Mouse (Mus musculus) neural tube, embryonic 14.5 days (tissue): ENCODE results near the gene Akr1c12. TPM values are rescaled to one million over a fixed set of nuclear protein-coding genes. Genes with fewer than 3 reads are reported as not detected.
"Not testable (repeated sequence)": the region's sequence is repeated elsewhere in the genome, so short reads cannot be mapped to it uniquely, and the experiment has no call there.

Experiments
- ATAC-seq: fragments of 200-750 bp; cut with Nextera tagmentation; 2 replicates; pipeline ENCODE4 v1.8.0; 2017; ENCODE audit warnings: low read depth, mild to moderate bottlenecking, moderate TSS enrichment, moderate library complexity
- H3K27ac ChIP-seq: fragments of 300-500 bp; sonication (generic); 2 replicates; pipeline ENCODE4 v1.5.1; 2014; ENCODE audit warnings: low read depth, mild to moderate bottlenecking, control low read depth, low read length, moderate library complexity, mixed read lengths
- H3K27me3 ChIP-seq: fragments of 300-500 bp; sonication (generic); 2 replicates; pipeline ENCODE4 v1.6.1; 2014; ENCODE audit warnings: low read length; ENCODE audit not compliant: control insufficient read depth, insufficient read depth
- H3K36me3 ChIP-seq: fragments of 300-500 bp; sonication (generic); 2 replicates; pipeline ENCODE4 v1.6.1; 2014; ENCODE audit warnings: low read length, mixed read lengths; ENCODE audit not compliant: control insufficient read depth, insufficient read depth
- H3K4me1 ChIP-seq: fragments of 300-500 bp; sonication (generic); 2 replicates; pipeline ENCODE4 v1.6.1; 2014; ENCODE audit warnings: low read length; ENCODE audit not compliant: control insufficient read depth, insufficient read depth
- H3K4me2 ChIP-seq: fragments of 300-500 bp; sonication (generic); 2 replicates; pipeline ENCODE4 v1.6.1; 2014; ENCODE audit warnings: mild to moderate bottlenecking, low read depth, low read length, control low read depth
- H3K4me3 ChIP-seq: fragments of 300-500 bp; sonication (generic); 2 replicates; pipeline ENCODE4 v1.5.1; 2014; ENCODE audit warnings: low read depth, low read length, control low read depth, mixed read lengths
- H3K9ac ChIP-seq: fragments of 300-500 bp; sonication (generic); replicated peaks from 2 replicates; pipeline ENCODE4 v1.6.1; 2014; ENCODE audit warnings: low read depth, mild to moderate bottlenecking, control low read depth, low read length, mixed read lengths
- H3K9me3 ChIP-seq: fragments of 300-500 bp; sonication (generic); 2 replicates; pipeline ENCODE4 v1.6.1; 2016; ENCODE audit warnings: low read length; ENCODE audit not compliant: control insufficient read depth
- WGBS: fragments of 180-500 bp; shearing (Covaris S2); extraction: QIAGEN DNeasy Blood & Tissue Kit; methylation state at CpG from one replicate; pipeline ENCODE4 v1.1.7; 2014; 5-methylcytosine and 5-hydroxymethylcytosine counted together
- polyA plus RNA-seq: library from polyadenylated mRNA; unstranded; fragments of >200 nt; fragmentation: Nextera tagmentation; extraction: Ambion mirVana; gene quantifications from 2 replicates; pipeline ENCODE4 v1.2.1, GENCODE M21; 2014

The Akr1c12 gene
- polyA plus RNA-seq, 1 experiment from 2014 or later, result 0.17 TPM

- Histone ChIP-seq H3K9me3 (no peaks in the 10 kb centered on the region), H3K9ac (no peak overlapping the region), H3K36me3 (no peaks in the 10 kb centered on the region), H3K27me3 (no peaks in the 10 kb centered on the region), H3K4me1 (no peaks in the 10 kb centered on the region), H3K27ac (no peak overlapping the region), H3K4me2 (no peak overlapping the region), H3K4me3 (no peak overlapping the region)
- no peak for ATAC-seq
- 95% methylated on average over 2 of the region's 2 CpGs for WGBS
Measured at GRCm38 (mm10) chr13:4265047-4265446, 14.2 kb downstream of the Akr1c12 start.

GRCm38 (mm10) chr13:4264612-4265011 is 14.6 kb downstream of the Akr1c12 start:
- 85% methylated on average over 3 of the region's 3 CpGs for WGBS

DNA sequence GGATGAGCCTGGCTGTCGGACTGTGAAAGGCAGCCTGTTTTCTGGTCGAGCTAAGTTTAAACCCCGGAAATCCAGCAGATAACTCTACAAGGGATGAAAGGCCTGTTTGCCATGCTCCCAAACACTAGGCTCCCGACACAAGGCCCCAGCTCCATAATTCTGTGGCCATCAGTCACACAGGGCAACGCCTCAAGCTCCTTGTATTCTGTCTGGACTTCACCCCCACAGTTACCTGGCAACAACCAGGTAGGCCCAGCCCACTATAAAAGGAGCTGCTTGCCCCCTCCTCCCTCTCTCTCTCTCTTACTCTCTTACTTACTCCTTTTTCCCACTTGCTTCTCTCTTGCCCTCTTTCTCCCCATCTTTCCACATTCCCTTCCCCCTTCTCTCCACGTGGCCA is 21.9 kb downstream of the Akr1c12 start:
- no peaks in the 10 kb centered on the region for H3K4me1 ChIP-seq
- H3K9me3 ChIP-seq, result no peaks in the 10 kb centered on the region
- 83% methylated on average over 6 of the region's 6 CpGs for WGBS
- H3K9ac ChIP-seq, result no peak overlapping the region
- H3K27ac ChIP-seq, result no peak overlapping the region
- no peak for ATAC-seq
- no peak overlapping the region for H3K4me2 ChIP-seq
- H3K27me3 ChIP-seq, result no peaks in the 10 kb centered on the region
- no peaks in the 10 kb centered on the region for H3K36me3 ChIP-seq
- H3K4me3 ChIP-seq, result no peak overlapping the region

More at GRCm38 (mm10) chr13:4264612-4265011, 14.6 kb downstream of the Akr1c12 start:
- H3K27me3 ChIP-seq, result no peaks in the 10 kb centered on the region
- no peaks in the 10 kb centered on the region for H3K36me3 ChIP-seq
- no peak for ATAC-seq
- H3K9ac ChIP-seq, result no peak overlapping the region
- H3K27ac ChIP-seq, result no peak overlapping the region
- H3K9me3 ChIP-seq, result no peaks in the 10 kb centered on the region
- no peaks in the 10 kb centered on the region for H3K4me1 ChIP-seq
- no peak overlapping the region for H3K4me2 ChIP-seq
- no peak overlapping the region for H3K4me3 ChIP-seq

- not testable (repeated sequence) for H3K27me3 ChIP-seq, H3K4me1 ChIP-seq, H3K9me3 ChIP-seq, H3K9ac ChIP-seq, H3K27ac ChIP-seq, ATAC-seq, H3K4me2 ChIP-seq, H3K36me3 ChIP-seq, H3K4me3 ChIP-seq
Measured at GRCm38 (mm10) chr13:4256894-4257293, 22.3 kb downstream of the Akr1c12 start.

GRCm38 (mm10) chr13:4249347-4249746 is 29.9 kb downstream of the Akr1c12 start:
- ATAC-seq, result no peak
- 64% methylated on average over 3 of the region's 3 CpGs for WGBS

DNA sequence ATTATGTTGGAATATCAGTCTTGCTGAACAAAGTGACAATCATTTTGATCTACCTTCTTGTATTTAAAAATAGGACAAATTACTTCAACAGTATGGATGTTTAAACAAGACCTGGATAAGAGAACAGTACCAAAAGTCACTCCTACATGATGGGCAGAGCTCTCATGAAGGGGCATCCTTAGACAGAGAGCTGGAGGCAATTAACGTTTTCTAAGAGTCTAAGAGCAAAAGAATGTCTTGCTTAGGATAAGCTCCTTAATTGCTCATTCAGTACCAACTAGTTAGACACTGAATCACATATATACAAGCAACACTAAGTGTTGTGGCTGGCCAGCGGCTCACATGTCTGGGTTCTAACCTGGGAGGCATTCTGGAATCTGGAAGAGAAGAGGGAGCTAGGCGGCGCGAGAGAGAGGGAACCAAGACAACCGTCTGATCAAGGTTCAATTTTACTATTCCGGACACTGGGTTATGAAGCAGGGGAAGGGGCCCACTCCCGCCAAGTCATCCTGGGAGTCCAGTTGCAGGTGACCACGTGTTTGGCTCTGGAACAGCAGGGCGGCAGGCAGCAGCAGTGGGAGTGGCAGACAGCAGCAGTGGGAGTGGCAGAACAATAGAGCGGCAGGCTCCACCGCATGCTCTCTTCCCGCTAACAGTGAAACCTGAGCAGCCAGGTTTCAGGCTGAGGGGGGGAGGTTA is 34.2 kb downstream of the Akr1c12 start:
- no peaks in the 10 kb centered on the region for H3K4me1 ChIP-seq
- H3K27ac ChIP-seq, result no peak overlapping the region
- peak; percentile 98 for ATAC-seq
- H3K36me3 ChIP-seq, result no peaks in the 10 kb centered on the region
- 2% methylated on average over 13 of the region's 13 CpGs for WGBS
- no peaks in the 10 kb centered on the region for H3K27me3 ChIP-seq
- H3K4me2 ChIP-seq, result peak overlapping the region; percentile 58
- H3K9ac ChIP-seq, result peak overlapping the region; percentile 58
- H3K9me3 ChIP-seq, result no peaks in the 10 kb centered on the region
- H3K4me3 ChIP-seq, result peak overlapping the region; percentile 32

More at GRCm38 (mm10) chr13:4249347-4249746, 29.9 kb downstream of the Akr1c12 start:
- H3K27me3 ChIP-seq, result no peaks in the 10 kb centered on the region
- no peak overlapping the region for H3K4me2 ChIP-seq
- H3K27ac ChIP-seq, result no peak overlapping the region
- no peak overlapping the region for H3K9ac ChIP-seq
- H3K4me3 ChIP-seq, result no peak overlapping the region
- no peaks in the 10 kb centered on the region for H3K4me1 ChIP-seq
- H3K9me3 ChIP-seq, result no peaks in the 10 kb centered on the region
- H3K36me3 ChIP-seq, result no peaks in the 10 kb centered on the region

DNA sequence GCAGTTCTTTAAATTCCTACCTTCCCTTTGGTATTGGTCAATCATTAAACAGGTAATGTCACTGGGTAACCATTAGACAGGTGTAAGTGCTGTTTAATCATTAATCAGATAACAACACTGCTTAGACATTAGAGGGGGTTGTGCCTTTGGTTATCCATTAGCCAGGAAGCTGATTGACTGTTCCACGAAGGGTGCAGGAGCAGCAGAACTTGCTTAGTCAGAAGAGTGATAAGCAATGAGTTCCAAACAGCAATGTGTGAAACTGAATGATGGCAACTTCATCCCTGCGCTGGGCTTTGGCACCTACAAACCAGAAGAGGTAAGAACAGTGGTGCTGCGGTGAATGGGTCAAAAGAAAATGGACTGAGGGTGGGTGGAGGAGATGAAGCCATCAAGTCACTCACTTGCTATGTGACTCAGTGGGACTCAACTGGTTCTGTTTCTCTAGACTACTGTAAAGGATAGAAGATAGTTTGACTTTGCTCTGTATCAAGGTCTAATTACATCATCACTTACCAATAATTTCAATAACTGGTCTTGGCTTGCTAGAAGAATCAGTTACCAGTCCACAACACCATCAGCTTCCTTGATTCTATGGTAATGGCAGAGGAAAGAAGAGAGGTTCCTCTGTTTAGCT is 45.6 kb downstream of the Akr1c12 start:
- no peak for ATAC-seq
- 70% methylated on average over 3 of the region's 3 CpGs for WGBS

DNA sequence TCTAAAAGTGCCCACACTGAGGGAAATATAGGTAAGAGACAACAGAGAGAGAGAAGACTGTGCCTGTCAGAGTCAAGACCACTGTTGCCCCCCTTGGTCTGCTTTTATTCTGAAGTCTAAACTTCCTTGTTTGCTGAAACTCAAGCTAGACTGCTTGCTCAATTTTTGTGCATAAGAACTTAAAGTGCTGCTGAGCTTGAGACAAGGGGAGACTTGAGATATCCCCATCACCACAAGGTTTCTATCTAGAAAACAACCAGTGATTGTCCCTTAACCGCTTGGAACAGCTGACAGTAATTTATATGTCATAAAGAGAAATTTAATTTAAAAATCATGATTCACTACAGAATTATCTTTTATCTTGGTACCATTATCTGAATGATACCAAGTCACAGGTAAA is 46.1 kb downstream of the Akr1c12 start:
- H3K9me3 ChIP-seq, result no peaks in the 10 kb centered on the region
- no peaks in the 10 kb centered on the region for H3K4me1 ChIP-seq
- H3K27me3 ChIP-seq, result no peaks in the 10 kb centered on the region
- no peak overlapping the region for H3K9ac ChIP-seq
- H3K4me2 ChIP-seq, result no peak overlapping the region
- ATAC-seq, result no peak
- H3K27ac ChIP-seq, result no peak overlapping the region
- 76% methylated on average over 1 of the region's 1 CpGs for WGBS
- no peak overlapping the region for H3K4me3 ChIP-seq
- H3K36me3 ChIP-seq, result no peaks in the 10 kb centered on the region

More for the DNA sequence above, 45.6 kb downstream of the Akr1c12 start:
- Histone ChIP-seq H3K9ac (no peak overlapping the region), H3K4me2 (no peak overlapping the region), H3K9me3 (no peaks in the 10 kb centered on the region), H3K27me3 (no peaks in the 10 kb centered on the region), H3K27ac (no peak overlapping the region), H3K4me1 (no peaks in the 10 kb centered on the region), H3K36me3 (no peaks in the 10 kb centered on the region), H3K4me3 (no peak overlapping the region)

DNA sequence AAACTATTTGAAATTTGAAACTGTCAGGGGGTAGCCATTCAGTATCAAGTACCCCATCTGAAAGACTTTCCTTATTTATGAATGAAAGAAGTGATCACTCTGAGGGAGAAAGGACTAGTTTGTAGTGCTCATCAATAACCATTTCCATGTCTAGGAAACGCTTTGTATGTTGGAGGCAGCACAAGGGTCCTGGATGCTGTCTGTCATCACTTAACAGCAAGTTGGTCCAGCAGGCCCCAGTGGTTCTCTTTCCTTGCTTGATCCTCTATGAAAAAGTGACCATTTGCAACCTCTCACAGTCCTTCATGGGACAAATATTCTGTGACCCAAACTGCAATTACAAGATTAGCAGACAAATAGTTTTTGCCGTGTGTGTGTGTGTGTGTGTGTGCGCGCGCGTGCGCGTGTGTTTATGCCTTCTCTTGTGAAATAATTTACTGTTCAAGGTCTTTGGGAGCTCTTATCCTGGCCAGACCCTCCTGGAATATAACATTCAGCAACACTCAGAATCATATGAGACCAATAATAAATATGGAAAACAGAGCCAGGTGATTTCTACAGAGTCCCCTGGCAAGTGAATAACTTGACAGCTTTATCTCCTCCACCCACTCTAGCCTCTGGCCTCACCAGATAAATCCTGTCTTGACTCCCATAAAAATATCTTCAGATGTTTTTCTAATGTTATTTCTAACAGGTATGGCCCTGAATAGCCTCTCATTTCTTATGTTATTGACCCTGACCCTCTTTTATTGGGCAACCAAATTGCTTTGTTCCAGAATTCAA is 48.2 kb downstream of the Akr1c12 start:
- no peaks in the 10 kb centered on the region for H3K27me3 ChIP-seq
- H3K9ac ChIP-seq, result no peak overlapping the region
- H3K27ac ChIP-seq, result no peak overlapping the region
- H3K9me3 ChIP-seq, result no peaks in the 10 kb centered on the region
- H3K36me3 ChIP-seq, result no peaks in the 10 kb centered on the region
- H3K4me2 ChIP-seq, result no peak overlapping the region
- WGBS, result 95% methylated on average over 8 of the region's 8 CpGs
- no peak for ATAC-seq
- H3K4me3 ChIP-seq, result no peak overlapping the region
- no peaks in the 10 kb centered on the region for H3K4me1 ChIP-seq
